Mouse (Mus musculus) limb, embryonic 12.5 days (tissue): Measurements from ENCODE around the gene Hsf5. TPM values are rescaled to one million over a fixed set of nuclear protein-coding genes. Genes with fewer than 3 reads are reported as not detected.
A peak's percentile ranks its signal among the peaks of the same experiment; 100 is the strongest.

Experiments used
- ATAC-seq: fragments of 200-750 bp; cut with Nextera tagmentation; 2 replicates; pipeline ENCODE4 v1.8.0; 2017; ENCODE audit warnings: low read depth, moderate TSS enrichment; ENCODE audit not compliant: insufficient number of reproducible peaks, insufficient read depth, low FRiP score, low TSS enrichment
- H3K27ac ChIP-seq: fragments of 300-500 bp; sonication (generic); 2 replicates; pipeline ENCODE4 v1.5.1; 2016; ENCODE audit warnings: mild to moderate bottlenecking, moderate library complexity
- H3K27me3 ChIP-seq: fragments of 300-500 bp; sonication (generic); 2 replicates; pipeline ENCODE4 v1.6.1; 2016; ENCODE audit warnings: mild to moderate bottlenecking, moderate library complexity
- H3K36me3 ChIP-seq: fragments of 300-500 bp; sonication (generic); 2 replicates; pipeline ENCODE4 v1.6.1; 2016; ENCODE audit warnings: mild to moderate bottlenecking, moderate library complexity
- H3K4me1 ChIP-seq: fragments of 300-500 bp; sonication (generic); replicated peaks from 2 replicates; pipeline ENCODE4 v1.6.1; 2016
- H3K4me2 ChIP-seq: fragments of 300-500 bp; sonication (generic); 2 replicates; pipeline ENCODE4 v1.6.1; 2016; ENCODE audit warnings: mild to moderate bottlenecking, moderate library complexity
- H3K4me3 ChIP-seq: fragments of 300-500 bp; sonication (generic); replicated peaks from 2 replicates; pipeline ENCODE4 v1.5.1; 2016; ENCODE audit warnings: mild to moderate bottlenecking
- H3K9ac ChIP-seq: fragments of 300-500 bp; sonication (generic); replicated peaks from 2 replicates; pipeline ENCODE4 v1.6.1; 2016; ENCODE audit warnings: mild to moderate bottlenecking, moderate library complexity
- H3K9me3 ChIP-seq: fragments of 300-500 bp; sonication (generic); 2 replicates; pipeline ENCODE4 v1.6.1; 2016; ENCODE audit warnings: mild to moderate bottlenecking, moderate library complexity
- WGBS: fragments of 180-500 bp; shearing (Covaris S2); methylation state at CpG from one replicate; pipeline ENCODE4 v1.1.7; 2016; 5-methylcytosine and 5-hydroxymethylcytosine counted together
- polyA plus RNA-seq: library from polyadenylated mRNA; unstranded; fragments of >200 nt; fragmentation: Nextera tagmentation; extraction: Ambion mirVana; gene quantifications from 2 replicates; pipeline ENCODE4 v1.2.1, GENCODE M21; 2016

Gene Hsf5
- polyA plus RNA-seq, 1 experiment from 2014 or later: 0.21 TPM

DNA sequence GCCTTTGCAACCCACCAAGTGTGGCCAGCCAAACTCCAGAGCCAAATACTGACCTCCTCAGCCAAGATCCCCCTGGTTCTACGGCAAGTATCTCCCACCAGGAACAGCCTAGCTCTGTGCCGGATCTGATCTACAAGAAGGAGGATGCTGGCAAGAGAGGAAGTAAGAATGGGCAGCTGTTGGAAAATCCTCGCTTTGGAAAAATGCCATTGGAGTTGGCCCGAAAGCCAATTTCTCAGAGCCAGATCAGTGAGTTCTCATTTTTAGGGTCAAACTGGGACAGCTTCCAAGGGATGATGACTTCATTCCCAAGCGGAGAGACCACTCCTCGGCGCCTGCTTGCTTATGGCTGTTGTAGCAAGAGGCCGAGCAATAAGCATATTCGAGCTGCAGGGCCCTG is 5.4 kb upstream of the Hsf5 start:
- H3K4me3 ChIP-seq: no peak overlapping the region
- WGBS: 90% methylated on average over 9 of the region's 9 CpGs
- no peaks in the 10 kb centered on the region for H3K4me1 ChIP-seq
- no peak for ATAC-seq
- no peaks in the 10 kb centered on the region for H3K27me3 ChIP-seq
- no peak overlapping the region for H3K4me2 ChIP-seq
- peaks cover 99% of the 10 kb centered on the region for H3K36me3 ChIP-seq
- no peak overlapping the region for H3K27ac ChIP-seq
- 0 out of 2 replicates have a peak, but pooled peaks cover under 1% of the 10 kb centered on the region for H3K9me3 ChIP-seq
- no peak overlapping the region for H3K9ac ChIP-seq

GRCm38 (mm10) chr11:87613972-87614371 is 3.0 kb upstream of the Hsf5 start:
- no peaks in the 10 kb centered on the region for H3K27me3 ChIP-seq
- no peak overlapping the region for H3K9ac ChIP-seq
- no peak for ATAC-seq
- H3K4me3 ChIP-seq: no peak overlapping the region
- WGBS: 93% methylated on average over 7 of the region's 7 CpGs
- H3K36me3 ChIP-seq: peaks cover 99% of the 10 kb centered on the region
- H3K4me2 ChIP-seq: no peak overlapping the region
- peaks cover 7% of the 10 kb centered on the region for H3K9me3 ChIP-seq
- no peak overlapping the region for H3K27ac ChIP-seq
- H3K4me1 ChIP-seq: no peaks in the 10 kb centered on the region

- Histone ChIP-seq H3K27ac (no peak overlapping the region), H3K9ac (no peak overlapping the region), H3K9me3 (peaks cover 7% of the 10 kb centered on the region), H3K4me1 (no peaks in the 10 kb centered on the region), H3K4me3 (no peak overlapping the region), H3K27me3 (no peaks in the 10 kb centered on the region), H3K36me3 (peaks cover 93% of the 10 kb centered on the region), H3K4me2 (no peak overlapping the region)
- ATAC-seq: no peak
- WGBS: 93% methylated on average over 5 of the region's 5 CpGs
Measured at GRCm38 (mm10) chr11:87615551-87615950, 1.4 kb upstream of the Hsf5 start.

DNA sequence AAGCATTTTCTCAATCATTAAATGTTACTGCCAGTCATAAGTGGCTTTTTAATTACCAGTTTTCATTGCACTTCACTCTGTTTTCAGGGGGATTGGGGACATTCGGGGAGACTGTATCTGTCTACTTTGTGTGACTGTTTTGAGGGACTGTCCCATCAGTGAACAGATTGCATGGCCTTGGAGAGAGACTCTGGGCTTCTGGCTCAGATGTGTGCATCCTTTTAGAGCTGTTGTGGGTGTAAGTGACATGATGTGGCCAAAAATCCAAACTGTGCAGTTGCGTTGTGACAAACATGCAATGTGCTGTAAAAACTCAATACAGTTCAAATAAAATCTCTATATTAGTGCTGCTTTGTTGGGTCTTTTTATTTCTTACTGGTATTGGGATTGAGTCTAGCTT is 1.0 kb upstream of the Hsf5 start:
- no peak overlapping the region for H3K9ac ChIP-seq
- ATAC-seq: no peak
- WGBS: 97% methylated on average over 2 of the region's 2 CpGs
- H3K4me1 ChIP-seq: no peaks in the 10 kb centered on the region
- H3K4me2 ChIP-seq: no peak overlapping the region
- H3K27me3 ChIP-seq: no peaks in the 10 kb centered on the region
- H3K4me3 ChIP-seq: no peak overlapping the region
- H3K9me3 ChIP-seq: peaks cover 7% of the 10 kb centered on the region
- peaks cover 93% of the 10 kb centered on the region for H3K36me3 ChIP-seq
- no peak overlapping the region for H3K27ac ChIP-seq

GRCm38 (mm10) chr11:87617606-87618005 is 642 bp downstream of the Hsf5 start:
- Histone ChIP-seq H3K27me3 (no peaks in the 10 kb centered on the region), H3K9me3 (peaks cover 7% of the 10 kb centered on the region), H3K27ac (no peak overlapping the region), H3K4me2 (no peak overlapping the region), H3K9ac (no peak overlapping the region), H3K4me1 (no peaks in the 10 kb centered on the region), H3K4me3 (no peak overlapping the region), H3K36me3 (peaks cover 86% of the 10 kb centered on the region)
- no peak for ATAC-seq
- 91% methylated on average over 32 of the region's 32 CpGs for WGBS

DNA sequence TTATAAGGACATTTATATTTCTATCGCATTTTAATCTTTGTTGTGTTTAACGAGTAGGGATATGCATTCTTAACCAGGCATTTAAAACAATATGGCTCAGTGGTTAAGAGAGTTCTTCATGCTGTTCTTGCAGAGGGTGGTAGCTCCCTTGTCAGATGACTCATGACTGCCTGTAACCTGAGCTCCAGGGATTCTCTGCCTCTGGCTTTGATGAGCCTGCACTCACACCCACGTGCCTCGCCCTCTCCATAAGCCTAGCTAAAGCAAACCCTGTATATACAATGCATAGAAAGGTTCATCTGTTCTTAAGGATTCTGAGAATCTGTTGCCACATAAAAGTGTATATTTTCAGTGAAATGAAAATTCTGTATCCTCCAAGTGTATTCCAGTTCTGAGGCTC is 6.2 kb downstream of the Hsf5 start:
- Histone ChIP-seq H3K36me3 (peaks cover 68% of the 10 kb centered on the region), H3K9me3 (no peaks in the 10 kb centered on the region), H3K4me3 (no peak overlapping the region), H3K4me1 (no peaks in the 10 kb centered on the region), H3K4me2 (no peak overlapping the region), H3K27ac (no peak overlapping the region), H3K9ac (no peak overlapping the region), H3K27me3 (no peaks in the 10 kb centered on the region)
- no peak for ATAC-seq
- 64% methylated on average over 4 of the region's 4 CpGs for WGBS

DNA sequence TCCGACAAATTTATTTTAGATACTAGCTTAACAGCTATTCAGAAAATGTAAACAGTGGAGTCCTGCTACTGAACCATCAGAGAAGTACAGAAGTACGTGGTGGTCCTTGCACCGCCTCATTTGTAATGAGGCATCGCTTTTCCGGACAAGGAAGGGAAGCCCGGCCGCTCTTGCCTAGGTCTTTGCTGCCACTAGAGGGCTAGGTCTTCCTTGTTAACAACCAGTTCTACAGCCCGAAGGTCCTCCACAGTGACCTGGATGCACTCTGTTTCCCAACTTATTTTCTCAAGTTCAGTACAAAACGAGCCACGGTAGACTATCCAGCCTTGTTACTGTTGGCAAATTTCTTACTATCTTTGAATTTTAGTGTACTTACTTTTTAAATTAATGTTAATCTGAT is 12.9 kb downstream of the Hsf5 start:
- peaks cover 16% of the 10 kb centered on the region; the same call in 1 of the 2 replicates for H3K36me3 ChIP-seq
- no peak overlapping the region for H3K4me3 ChIP-seq
- no peak overlapping the region for H3K4me2 ChIP-seq
- peaks cover 4% of the 10 kb centered on the region; the same call in 1 of the 2 replicates for H3K4me1 ChIP-seq
- WGBS: 28% methylated on average over 10 of the region's 10 CpGs
- no peak overlapping the region for H3K27ac ChIP-seq
- no peaks in the 10 kb centered on the region for H3K9me3 ChIP-seq
- H3K9ac ChIP-seq: 0 out of 2 replicates have a peak overlapping the region, but pooled peaks have one; percentile 8
- H3K27me3 ChIP-seq: no peaks in the 10 kb centered on the region
- ATAC-seq: no peak

GRCm38 (mm10) chr11:87638793-87639192 is 21.8 kb downstream of the Hsf5 start:
- Histone ChIP-seq H3K4me2 (peak overlapping the region; percentile 72), H3K36me3 (peaks cover 5% of the 10 kb centered on the region), H3K4me3 (peak overlapping the region; percentile 49), H3K4me1 (peaks cover 10% of the 10 kb centered on the region), H3K9ac (peak overlapping the region; percentile 85), H3K9me3 (no peaks in the 10 kb centered on the region), H3K27ac (peak overlapping the region; percentile 35; the same call in 1 of the 2 replicates), H3K27me3 (no peaks in the 10 kb centered on the region)
- no peak for ATAC-seq
- WGBS: 27% methylated on average over 2 of the region's 2 CpGs

DNA sequence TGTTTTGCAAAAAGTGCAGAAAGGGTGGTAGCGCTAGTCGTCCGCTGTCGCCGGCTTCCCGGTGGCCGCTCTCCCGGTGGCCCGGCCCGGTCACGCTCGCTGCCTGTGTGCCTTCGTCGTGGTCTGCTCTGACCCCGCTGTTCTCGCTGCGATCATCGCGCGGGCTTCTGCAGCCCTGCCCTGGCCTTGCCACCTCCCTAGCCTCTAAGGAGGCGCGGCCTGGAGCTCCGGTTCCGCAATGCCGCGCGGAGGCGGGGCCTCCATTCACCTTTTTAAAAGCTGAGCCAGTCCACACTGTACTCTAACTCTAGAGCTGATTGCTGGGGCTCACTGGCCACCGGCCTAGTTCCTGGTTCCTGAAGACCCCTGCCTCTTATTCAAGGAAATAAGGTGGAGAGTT is 22.2 kb downstream of the Hsf5 start:
- Histone ChIP-seq H3K9me3 (no peaks in the 10 kb centered on the region), H3K27me3 (no peaks in the 10 kb centered on the region), H3K27ac (peak overlapping the region; percentile 35; the same call in 1 of the 2 replicates), H3K36me3 (peaks cover 5% of the 10 kb centered on the region), H3K4me2 (peak overlapping the region; percentile 72), H3K4me1 (peaks cover 10% of the 10 kb centered on the region), H3K9ac (peak overlapping the region; percentile 85), H3K4me3 (peak overlapping the region; percentile 49)
- WGBS: under 1% methylated on average over 29 of the region's 29 CpGs
- peak; percentile 79; the same call in 1 of the 2 replicates for ATAC-seq

DNA sequence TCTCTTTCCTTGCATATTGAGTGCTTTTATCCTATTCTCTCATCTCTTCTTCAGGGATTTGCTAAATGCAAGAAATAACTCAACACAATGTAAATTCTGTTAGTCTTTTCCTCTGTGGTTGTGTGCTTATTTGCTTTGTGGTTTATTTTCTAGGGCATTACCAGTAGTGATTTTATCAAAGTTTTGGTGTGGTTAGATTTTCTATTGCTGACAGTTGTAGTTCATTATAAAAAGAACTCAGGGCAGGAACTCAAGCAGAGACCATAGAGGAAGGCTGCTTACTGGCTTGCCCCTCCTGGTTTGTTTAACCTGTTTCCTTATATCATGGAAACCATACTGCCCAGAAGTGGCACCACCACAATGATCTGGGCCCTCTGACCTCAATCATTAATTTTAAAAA is 25.9 kb downstream of the Hsf5 start:
- H3K27me3 ChIP-seq: no peaks in the 10 kb centered on the region
- H3K4me2 ChIP-seq: no peak overlapping the region
- H3K4me3 ChIP-seq: no peak overlapping the region
- no peak overlapping the region for H3K9ac ChIP-seq
- no peaks in the 10 kb centered on the region for H3K36me3 ChIP-seq
- peaks cover 10% of the 10 kb centered on the region for H3K4me1 ChIP-seq
- H3K9me3 ChIP-seq: no peaks in the 10 kb centered on the region
- no peak for ATAC-seq
- no peak overlapping the region for H3K27ac ChIP-seq

- H3K4me1 ChIP-seq: no peaks in the 10 kb centered on the region
- no peak for ATAC-seq
- H3K4me3 ChIP-seq: no peak overlapping the region
- 81% methylated on average over 5 of the region's 5 CpGs for WGBS
- H3K9me3 ChIP-seq: no peaks in the 10 kb centered on the region
- H3K27me3 ChIP-seq: no peaks in the 10 kb centered on the region
- no peaks in the 10 kb centered on the region for H3K36me3 ChIP-seq
- H3K4me2 ChIP-seq: no peak overlapping the region
- no peak overlapping the region for H3K9ac ChIP-seq
- H3K27ac ChIP-seq: no peak overlapping the region
Measured at GRCm38 (mm10) chr11:87654693-87655092, 37.7 kb downstream of the Hsf5 start.

DNA sequence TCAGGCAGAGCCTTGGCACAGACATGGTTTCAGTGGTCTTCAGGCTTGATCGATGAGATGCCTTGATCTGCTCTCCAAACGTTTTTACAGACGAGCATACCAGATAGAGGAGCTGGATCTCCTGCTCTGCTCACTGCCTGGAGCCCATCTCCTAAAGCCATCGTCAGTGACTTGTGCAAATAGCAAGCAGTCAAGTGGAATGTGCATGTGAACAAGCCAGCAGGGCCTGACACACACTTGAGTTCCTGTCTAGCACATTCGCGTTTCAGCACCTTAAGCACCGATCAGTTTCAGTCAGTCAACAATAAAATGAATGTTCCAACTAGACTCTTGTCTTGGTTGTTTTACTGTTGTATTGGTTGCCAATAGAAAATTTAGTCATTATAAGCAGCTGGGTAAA is 42.3 kb downstream of the Hsf5 start:
- Histone ChIP-seq H3K9me3 (no peaks in the 10 kb centered on the region), H3K9ac (no peak overlapping the region), H3K27ac (no peak overlapping the region), H3K4me2 (no peak overlapping the region), H3K4me3 (no peak overlapping the region), H3K27me3 (peaks cover 12% of the 10 kb centered on the region), H3K36me3 (no peaks in the 10 kb centered on the region), H3K4me1 (peaks cover 9% of the 10 kb centered on the region)
- 75% methylated on average over 7 of the region's 7 CpGs for WGBS
- ATAC-seq: no peak
